Mouse (Mus musculus) liver, adult 2 months (tissue): ENCODE measurements at regions not wholly inside any gene's neighbourhood (a gene's known extent, or its start where the extent isn't known, plus 50 kb on each side); places are given as distances from the start of the nearest gene placed in this dataset.

Source experiments
- CTCF ChIP-seq: fragments of 200-500 bp; IDR thresholded peaks from 2 replicates; pipeline ENCODE4 v1.5.1; 2011; ENCODE audit warnings: low read depth, low read length, control low read depth
- POLR2A ChIP-seq: fragments of 200-500 bp; IDR thresholded peaks from 2 replicates; pipeline ENCODE4 v1.6.1; 2011; ENCODE audit warnings: low read length, control low read depth; ENCODE audit not compliant: insufficient read depth; ENCODE audit errors: extremely low read depth

DNA sequence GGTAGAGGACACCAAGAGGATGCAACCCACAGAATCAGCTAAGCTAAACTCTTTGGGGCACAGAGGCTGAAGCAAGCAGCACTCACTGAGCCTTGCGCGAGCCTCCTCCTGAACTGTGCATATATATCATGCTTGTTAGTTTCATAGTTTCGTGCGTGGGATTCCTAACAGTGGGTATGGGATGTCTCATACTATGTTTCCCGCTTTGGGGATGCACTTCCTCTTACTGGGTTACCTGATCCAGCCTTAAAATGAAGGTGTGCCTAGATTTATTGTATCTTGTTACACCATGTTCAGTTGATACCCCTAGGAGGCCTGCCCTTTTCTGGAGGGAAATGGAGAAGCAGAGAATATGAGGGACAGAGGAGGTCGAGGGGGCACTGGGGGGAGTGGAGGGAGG is 407.4 kb upstream of the Alcam start:
- TF ChIP-seq CTCF (no peak), POLR2A (no peak)
